Mouse (Mus musculus) frontal cortex, adult (tissue): ENCODE measurements around the gene C3.
A peak's percentile ranks its signal among the peaks of the same experiment; 100 is the strongest.

Source experiments
- ATAC-seq: cut with Nextera tagmentation; 2 replicates; pipeline ENCODE4 v1.9.2; 2017; ENCODE audit warnings: mild to moderate bottlenecking, moderate library complexity, mixed read lengths; ENCODE audit not compliant: low TSS enrichment

Gene C3

DNA sequence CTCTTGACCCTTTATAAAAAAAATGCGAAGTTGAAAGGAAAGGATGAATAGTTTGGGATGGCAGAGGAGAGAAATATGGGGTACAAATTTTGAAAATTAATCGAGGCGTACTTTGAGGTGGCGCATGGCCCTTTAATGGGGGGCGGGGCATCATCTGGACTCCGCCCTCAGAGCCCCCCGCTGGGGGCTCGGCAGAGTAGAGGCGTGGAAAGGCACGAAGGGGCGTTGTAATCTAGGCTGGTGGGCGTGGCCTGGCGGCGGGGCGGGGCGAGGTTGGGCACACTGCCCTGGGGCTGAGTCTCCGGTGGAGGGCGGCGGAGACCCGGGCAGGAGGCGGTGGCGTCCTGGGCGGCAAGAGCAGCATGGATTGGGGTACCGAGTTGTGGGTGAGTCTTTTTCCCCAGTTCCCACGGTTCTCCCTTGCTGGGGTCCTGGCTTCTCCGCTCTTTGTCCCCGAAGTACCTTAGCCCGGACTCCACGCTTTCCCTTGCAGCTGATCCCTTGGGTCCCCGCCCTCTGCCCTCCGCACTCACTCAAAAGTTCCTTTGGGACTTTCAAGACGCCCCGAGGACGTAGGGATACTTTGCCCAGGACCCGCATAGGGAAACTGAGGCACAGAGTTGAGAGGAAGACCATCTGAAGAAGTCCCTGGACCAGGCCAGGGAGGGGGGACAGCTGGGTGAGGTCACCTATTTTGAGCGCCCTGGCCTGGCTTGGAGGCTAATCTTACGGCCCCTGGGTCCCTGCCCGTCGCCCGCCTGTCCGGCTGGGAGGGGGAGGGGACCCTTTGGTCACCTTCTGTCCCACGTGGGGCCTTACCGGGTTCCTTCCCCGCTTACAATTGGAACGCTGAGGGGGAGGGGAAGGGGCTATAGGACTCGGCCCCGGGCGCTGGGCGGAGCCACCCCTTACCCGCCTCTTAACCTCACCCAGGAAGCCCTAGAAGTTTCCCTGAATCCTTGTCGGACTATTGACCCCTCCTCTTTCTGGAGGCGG, 21.5 kb upstream of the C3 start, which contains the start of gene Trip10:
Gene Trip10, plus strand, starts transcription at position 270 of the 996 bp plus-strand sequence.
- 0 out of 2 replicates have a peak, but pooled peaks have one; percentile 6 for ATAC-seq

DNA sequence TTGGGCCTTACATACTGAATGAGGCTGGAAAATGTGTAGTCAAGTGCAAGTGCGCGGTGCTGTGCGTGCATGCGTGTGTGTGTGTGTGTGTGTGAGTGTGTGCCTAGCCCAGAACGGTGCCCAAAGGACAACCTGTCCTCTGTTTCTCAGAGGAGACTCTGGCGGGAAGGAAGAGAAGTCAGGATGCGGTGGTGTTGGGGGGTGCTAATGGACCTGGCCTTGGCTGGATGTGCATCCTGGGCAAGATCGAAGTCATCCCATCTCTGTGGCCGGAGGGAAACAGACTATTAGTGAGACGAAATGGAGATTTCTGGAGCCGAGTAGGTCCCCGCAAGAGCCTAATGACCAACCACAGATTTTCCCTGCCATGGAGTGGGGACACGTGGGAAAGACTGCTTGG, 20.8 kb upstream of the C3 start:
- no peak for ATAC-seq

DNA sequence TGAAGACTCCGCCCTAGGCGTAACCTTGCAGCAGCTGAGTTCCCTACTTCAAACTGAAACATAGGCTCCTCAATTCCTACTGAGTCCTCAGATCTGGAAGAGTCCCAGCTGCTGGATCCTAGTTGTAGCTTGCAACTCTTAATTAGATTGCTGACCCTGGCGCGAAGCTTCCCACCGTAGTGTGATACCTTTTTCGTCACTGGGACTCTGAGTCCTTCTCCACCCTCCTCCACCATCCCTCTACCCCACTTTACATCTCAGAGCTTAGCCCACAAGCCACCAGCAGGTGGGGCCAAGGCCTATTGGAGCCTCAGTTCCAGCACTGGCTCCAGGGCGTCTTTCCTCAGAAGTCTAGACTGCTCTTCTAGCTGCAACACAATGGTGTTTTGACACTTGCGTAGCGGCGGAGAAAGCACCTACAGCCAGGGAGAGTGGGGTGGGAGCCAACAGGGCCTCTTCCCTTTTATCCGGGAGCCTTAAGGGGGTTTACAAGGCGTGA, 20.3 kb upstream of the C3 start, which contains the start of gene Gpr108:
Gene Gpr108, minus strand, starts transcription at position 246 of the 499 bp plus-strand sequence.
- ATAC-seq, result peak; percentile 67

DNA sequence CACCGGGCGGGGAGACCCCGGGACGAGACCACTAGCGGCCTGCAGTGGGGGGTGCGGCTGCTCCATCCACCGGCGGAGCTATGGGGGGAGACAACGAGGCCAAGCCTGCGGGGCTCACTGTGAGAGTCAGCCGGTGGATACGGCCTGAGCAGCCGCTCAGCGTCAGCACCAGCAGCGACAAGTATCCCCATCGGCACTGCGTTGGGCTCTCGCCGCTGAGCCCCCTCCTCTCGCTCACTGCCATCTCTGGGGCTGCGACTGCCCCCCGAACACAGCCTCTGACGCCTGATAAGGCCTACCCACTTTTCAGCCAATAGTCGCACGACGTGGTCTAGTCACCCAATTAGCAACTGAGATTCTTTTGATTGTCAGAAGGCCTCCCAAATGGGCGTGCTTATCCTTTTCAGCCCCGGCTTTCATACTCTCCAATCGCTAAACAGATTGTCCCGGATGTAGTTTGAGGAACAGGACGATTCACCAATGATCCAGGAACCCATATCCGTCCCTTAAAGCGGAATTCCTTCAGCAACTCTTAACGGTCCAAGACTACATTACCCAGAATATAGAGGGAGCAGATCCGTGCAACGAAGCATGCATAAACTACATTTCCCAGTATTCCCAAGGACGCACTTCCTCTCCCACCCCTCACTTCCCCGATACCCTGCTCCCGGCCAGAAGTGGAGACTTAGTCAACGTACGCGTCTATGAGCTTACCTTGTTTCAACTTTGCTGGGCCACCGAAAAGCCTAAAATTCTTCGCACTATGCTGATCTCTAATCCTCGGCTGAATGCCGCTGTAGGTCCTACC, 19.7 kb upstream of the C3 start:
- ATAC-seq, result peak; percentile 83

DNA sequence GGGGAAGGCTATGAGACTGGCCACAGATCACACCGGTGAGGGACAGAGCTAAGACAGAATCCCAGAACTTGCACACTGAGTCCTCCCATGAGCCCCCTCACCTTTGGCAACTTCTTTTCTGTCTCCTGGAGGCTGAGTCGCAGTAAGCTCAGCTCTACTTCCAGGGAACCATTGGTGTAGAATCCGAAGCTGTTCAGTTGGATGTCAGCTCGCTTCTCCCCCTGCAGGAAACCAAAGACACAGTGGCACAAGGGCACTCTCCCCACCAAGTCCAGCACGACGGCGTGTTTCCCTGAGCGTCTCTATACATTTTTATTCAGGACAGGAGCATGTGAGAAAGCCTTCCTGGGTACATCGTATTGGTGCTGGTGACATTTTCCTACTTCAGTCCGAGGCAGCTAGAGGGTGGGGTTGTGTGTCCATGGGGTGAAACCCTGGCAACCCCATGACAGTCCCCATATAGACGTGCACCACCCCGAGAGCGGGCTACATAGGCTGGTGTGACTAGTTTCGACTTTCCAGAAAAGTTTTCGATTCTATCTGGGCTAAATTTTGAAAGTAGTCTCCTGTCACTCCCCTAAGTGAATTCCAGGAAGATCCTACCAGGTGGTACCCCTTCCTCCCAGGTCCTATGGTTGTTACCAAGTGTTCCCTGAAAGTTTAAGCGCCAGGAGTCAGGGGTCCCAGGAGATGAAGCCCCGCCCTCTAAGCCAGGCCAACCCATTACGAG, 18.9 kb upstream of the C3 start:
- ATAC-seq, result no peak

DNA sequence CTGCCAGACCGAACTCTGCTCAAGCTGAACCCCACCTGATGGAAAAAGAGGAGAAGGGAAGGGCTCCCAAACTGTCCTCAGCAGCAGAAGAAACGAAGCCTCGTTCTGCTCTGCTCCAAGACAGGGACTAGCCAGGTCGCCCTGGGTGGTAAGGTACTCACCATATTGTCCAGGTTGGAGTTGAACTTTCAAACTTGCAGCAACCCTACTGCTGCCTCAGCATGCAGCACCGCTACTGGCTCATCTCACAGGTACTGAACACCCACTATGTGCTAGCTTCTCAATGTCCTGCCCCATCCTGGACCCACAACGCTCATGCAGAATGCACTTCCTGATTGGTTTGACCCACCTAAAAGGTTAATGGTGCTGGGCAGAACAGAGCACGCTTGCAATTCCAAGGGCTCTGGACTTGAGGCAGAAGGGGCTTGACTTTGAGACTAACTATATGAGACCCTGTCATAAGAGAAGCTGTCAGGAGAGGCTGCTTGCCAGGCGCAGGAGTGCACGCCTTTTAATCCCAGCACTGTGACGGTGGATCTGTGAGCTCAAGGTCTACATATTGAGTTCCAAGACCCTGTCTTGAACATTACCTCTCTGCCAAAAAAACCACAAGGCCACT, 17.5 kb upstream of the C3 start:
- ATAC-seq, result no peak

DNA sequence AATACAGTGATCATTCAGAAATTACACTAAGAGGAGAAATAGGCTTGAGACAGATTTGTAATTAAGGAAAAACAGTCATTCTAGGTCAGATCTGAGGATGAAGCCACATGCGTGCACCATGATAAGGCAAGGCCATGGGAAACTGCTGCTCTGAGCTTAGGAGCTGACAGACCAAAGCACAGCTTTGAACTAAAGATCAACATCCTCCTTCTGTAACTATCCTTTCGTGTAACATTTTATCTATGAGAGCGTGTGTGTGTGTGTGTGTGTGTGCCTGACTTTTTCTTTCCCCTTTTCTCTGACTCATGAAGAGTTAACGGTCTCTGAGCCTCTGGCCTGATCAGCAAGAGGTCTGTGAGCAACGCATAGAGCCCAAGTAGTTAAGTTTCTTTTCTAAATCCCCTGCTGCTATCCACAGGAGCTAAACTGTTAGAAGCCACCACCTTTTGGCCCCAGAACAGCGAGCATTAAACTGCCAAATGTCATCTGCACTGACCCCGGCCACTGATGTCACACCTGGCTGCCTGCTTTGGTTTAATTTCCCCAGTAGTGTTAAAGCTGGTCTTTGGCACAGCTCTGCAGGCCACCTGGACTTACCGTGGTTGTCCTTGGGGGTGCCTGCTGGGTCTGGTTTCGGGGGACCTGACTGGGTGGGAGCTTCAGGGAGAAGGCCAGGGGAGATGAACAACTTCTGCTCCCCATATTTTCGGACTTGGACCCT, 15.9 kb upstream of the C3 start:
- ATAC-seq, result no peak

DNA sequence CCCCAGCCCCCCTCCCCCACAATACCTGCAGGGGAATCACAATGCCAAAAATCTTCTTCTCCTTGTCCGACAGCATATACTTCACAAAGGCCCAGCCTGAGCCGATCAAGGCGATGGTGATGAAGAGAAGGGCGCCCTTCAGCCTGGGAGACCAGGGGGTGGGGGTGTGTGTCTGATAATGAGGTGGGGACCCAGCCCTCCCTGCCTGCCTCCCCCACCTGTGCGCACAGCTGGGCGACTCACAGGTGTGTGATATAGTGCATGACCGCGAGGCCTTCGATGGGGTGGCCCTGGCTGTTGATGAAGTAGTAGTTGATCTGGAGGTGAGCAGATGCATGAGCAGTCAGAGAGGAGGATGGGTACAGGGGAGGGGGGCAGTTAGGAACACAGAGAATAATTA, 9.2 kb upstream of the C3 start:
- ATAC-seq, result no peak

DNA sequence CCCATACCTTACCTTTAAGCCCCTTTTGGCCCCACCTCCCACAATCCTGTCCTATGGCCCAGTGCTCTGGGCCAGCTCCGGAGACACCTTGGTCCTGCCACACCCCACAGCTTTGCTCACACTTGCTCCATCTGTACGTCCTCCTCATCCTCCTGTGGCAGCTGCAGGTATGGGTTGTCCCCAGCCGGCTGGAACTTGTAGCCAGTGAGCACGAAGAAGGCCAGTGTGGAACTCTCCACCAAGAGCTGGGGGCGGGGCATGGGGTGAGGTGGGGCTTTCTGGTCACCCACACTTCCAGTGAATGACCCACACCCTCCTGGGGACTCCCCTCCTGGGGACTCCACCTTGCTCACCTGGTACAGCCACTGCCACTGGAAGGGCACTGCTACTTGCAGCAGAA, 7.9 kb upstream of the C3 start:
- no peak for ATAC-seq

DNA sequence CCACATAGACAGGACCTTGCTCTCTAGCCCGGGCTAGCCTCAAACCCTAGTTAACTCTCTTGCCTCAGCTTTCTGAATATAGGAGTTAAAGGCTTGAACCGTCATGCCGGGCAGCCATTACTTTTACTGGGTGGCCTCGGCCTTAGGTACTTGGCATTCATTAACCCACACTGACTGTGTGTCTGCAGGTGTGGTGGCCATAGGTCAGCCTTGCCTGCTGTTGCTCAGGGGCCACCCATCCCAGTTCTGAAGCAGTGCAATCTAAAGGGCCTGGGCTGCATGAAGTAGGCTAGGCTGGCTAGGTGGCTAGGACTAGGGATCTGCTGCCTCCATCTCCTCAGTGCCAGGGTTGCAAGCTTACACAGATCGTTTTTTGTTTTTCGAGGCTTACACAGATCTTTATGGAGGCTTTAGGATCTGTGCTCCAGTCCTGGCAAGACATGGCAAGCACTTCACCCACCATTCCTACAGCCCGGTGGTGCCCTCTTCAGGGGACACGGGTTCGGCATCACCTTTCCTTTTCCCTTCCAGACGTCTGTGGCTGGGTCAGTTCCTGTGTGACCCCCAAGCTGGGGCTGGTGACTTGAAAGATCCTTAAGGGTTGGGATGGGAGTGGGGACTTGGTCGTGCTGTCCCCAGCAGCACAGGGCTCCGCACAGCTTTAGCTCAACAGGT, 6.5 kb upstream of the C3 start:
- no peak for ATAC-seq

DNA sequence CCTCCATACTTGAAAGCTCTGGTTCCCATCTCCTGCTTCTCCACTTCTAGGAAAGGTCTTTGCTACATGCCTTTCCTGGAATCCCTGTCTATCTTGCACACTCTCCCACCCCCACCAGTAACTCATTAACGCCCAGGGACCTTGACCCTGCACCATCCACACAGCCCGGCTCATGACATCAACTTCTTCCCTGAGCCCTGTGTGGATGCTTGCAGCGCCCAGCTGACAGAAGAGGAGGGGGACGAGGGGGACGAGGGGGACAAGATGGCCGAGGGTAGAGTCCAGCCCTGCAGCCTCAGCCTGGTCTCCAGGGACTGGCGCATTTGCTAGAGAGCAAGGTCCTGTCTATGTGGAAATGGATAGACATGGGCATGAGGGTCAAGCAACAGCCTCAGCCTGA, 5.1 kb upstream of the C3 start:
- ATAC-seq, result no peak

DNA sequence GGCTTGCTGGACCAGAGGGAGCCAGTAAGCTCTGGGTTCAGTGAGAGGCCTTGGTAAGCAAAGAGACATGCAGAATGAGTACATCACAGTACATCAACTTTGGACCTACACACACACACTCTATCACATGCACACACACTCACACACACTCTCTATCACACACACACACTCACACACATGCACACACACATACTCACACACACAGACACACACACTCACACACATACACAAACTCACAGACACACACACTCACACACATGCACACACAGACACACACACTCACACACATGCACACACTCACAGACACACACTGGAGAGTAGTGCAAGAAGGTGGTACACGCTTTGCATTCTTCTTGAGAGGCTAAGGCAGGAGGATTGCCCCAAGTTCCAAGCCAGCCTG, 4.3 kb upstream of the C3 start:
- no peak for ATAC-seq

DNA sequence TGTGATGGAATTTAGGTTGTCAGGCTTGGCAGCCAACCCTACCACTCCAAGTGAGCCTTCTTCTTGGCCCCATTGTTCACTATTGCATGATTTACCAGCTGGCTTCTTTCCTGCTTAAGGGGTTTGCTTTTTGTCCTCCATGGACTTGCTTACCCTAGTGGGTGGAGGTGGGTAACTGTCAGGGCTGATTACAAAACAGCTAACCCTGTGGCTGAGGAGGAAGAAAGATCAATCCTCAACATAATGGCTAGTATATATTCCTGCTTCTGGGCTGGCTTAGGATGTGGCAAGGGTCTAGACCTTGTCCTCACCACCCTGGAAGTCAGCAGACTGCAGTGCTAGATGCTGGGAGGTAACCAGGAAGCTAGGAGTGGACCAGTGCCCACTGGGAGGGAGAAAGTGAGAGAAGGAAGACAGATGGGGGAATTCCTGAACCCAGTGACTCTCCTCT, 3.4 kb upstream of the C3 start:
- no peak for ATAC-seq

DNA sequence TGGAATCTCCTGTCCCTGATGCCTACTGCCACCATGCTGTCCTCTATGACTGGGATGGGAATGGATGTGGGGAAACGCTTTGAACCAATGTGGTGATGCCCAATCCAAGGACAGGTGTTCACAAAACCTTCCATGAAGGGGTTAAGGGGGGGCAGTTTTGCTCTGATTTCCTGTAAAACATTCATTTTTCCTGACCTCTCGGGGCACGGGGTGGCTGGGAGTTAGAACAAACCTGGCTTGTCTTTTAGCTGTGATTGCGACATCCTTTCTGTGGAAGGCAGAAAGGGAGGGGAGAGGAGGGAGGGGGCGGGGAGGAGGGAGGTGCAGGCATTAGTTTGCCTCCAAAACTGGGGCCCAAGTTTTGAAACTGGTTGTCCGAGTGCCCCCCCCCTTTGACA, 2.8 kb upstream of the C3 start:
- no peak for ATAC-seq

DNA sequence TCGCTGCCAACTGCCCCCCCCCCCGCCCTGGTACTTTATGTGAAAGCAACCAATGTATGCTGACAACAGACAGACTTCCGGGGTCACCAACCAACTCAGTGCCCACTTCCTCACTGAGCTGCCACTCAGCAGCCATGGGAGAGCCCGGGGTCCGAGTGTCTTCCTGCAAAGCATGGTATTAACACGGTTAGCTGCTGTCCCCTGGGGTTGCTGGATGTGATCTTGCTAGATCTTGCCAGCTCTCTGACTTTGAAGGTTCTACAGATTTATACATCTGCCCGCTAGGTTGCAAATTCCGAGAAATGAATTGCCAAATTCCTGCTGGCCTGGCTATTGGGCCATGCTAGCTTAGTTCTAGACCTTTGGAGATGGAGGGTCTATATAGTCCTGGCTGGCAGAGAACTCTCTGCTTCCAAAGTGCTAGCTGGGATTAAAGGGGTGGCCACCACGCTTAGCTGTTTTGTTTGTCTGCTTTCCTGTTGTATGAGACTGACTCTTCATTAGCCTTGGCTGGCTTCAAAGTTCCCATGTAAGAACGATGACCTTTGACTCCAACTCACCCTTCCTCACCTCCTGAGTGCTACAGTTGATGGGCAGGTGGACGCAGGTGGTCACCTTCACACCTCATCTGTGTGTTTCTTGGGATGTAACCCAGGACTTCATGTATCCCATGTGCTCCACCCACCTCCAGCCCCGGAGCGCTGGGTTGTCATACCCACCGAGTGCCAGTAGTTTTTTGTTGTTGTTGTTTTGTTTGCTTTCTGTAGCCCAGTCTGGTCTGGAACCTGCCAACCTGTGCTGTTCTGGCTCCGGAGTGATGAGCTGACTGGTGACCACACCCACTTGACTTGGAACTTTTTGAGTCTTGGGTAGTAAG, 2.2 kb upstream of the C3 start:
- ATAC-seq, result no peak

DNA sequence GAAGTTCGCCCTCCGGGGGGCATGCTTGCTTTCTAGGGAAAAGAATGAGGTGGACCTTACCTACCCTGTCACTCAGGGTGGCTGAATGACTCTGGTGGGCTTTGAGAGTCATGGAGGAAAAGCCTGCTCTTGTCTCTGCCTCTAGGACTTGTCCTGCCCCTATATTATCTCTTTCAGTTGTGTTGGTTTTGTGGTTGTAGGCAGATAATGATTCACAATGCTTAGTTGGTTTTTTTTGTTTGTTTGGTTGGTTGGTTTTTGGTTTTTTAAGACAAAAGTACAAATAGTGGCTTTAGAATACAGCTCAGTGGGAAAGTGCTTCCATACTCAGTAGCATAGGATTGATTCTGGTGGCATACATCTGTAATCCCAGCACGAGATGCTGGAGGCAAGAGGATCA, 937 bp upstream of the C3 start:
- ATAC-seq, result no peak

DNA sequence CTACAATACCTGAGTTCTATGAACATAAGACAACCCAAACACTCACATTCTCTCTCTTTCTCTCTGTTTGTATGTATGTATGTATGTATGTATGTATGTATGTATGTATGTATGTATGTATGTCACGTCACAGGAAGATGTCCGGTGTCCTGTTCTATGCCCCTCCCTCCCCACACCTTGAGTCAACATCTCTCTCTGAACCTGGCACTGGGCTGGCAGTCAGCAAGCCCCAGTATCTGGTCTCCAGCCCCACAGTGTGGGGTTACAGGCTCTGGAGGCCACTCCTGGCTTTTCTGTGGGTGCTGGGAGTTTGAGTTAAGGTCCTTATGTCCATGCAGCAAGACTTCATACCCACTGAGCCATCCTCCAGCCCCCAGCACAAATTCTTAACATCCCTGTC, 468 bp downstream of the C3 start:
- ATAC-seq, result no peak

DNA sequence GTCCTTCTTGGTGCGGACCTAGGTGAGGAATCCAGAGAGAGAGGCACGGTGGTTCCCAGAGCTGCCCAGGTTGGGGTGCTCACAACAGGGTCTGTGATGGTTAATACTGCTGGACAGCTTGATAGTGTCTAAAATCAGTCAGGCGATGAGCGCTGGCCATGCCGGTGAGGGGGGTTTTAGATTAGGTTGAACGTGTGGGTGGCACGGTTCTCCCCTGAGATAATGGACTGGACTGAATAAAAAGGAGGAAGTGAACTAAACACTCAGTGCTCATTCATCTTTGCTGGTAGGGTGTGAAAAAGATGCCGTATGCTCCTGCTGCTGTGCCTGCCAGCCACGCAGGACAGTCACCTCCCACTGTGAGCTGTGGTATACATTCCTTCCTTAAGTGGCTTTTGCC, 4.6 kb downstream of the C3 start:
- no peak for ATAC-seq

DNA sequence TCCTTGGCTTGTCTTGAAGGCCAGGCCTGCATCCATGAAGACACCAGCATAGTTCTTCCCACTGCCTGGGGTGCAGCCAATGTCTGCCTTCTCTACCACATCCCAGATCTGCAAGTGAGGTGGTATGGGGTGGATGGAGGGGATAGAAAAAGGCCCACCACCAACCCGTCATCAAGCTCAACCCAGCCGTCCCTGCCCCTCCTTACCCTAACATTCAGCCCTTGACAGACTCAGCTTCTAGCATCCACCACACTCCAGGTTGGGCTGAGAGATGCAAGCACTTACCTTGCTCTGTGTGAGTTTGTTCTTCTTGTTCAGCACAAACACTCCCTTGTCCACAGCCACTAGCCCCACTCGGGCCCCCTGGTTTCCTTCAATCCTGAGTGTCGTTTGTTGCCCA, 6.0 kb downstream of the C3 start:
- ATAC-seq, result no peak
